Mouse (Mus musculus) c-Kit-positive CD71-positive TER-119-positive erythroid progenitor cells, embryonic 14.5 days (primary cell): ENCODE measurements at regions not wholly inside any gene's neighbourhood (a gene's known extent, or its start where the extent isn't known, plus 50 kb on each side); places are given as distances from the start of the nearest gene placed in this dataset.

ENCODE experiments used
- DNase-seq: peaks from one replicate; pipeline ENCODE4 v3.0.0-alpha.2; 2013; ENCODE audit warnings: low spot score

DNA sequence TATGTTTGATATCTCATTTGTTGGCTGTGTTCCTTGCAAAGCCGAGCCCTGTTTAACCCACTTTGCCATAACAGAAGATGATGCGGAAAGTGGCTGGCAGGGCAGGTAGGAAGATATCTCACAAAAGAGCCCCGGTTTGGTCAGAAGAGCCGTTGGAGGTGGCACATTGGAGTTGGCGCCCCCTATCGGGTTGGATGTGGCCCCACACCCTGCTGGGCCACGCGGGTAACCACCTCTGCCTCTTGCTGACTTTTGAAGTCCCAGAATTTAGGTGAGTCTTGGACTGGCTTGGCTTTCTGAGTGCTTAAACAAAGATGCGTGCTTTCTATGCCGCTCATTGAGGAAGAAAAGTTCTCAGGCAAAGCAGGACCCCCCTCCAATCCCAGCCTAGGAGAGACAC, 56.1 kb downstream of the Gm4791 start:
- no peak for DNase-seq

DNA sequence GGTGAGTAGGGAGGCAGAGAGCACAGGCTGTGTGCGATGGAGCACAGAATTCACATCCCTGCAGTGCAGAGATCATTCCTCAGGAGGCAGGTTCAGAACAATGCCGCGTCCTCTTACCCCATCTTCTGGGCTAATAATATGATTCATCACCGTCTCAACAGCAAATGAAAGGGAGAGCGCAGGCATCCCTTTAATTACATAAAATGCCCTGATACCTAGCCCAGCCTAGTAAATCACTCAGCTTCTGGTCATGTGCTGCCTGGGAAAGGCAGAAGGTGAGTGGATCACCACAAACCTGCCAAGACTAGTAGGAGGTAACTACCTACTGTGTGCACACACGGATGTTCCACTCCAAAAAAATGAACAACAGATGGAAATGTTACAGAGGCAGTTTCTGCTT, 57.0 kb downstream of the Gm4791 start:
- no peak for DNase-seq

DNA sequence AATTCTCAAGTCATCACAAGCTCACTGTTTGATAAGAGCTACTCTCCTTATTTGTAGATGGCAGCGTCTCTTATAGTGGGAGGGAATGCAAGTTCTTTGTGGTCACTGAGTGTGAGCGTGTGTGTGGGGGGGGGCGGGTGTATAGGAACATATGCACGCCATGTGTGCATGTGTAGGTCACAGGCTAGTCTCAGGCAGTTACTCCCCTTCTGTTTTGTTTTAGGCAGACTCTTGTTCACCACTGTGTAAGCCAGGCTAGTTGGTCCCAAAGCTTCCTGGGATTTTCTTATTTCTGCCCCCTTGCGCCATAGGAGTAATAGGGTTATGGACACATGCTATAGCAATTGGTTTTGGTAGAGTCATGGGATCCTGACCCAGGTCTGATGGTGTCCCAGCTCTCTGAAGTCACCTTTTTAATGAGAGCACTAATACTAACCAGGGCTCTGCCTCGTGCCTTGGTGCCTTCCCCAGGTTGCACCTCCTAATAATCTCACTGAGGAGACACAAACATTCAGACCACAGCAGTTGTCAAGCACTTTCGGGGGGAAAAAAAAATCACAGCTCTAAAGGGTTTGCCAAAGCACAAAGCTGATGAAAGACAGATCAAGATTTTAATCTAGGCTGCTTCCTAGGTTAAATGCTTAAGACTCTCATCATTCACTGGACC, 60.9 kb downstream of the Gm4791 start:
- no peak for DNase-seq

GRCm38 (mm10) chr9:47060757-47061156, 62.2 kb downstream of the Gm4791 start:
- no peak for DNase-seq

DNA sequence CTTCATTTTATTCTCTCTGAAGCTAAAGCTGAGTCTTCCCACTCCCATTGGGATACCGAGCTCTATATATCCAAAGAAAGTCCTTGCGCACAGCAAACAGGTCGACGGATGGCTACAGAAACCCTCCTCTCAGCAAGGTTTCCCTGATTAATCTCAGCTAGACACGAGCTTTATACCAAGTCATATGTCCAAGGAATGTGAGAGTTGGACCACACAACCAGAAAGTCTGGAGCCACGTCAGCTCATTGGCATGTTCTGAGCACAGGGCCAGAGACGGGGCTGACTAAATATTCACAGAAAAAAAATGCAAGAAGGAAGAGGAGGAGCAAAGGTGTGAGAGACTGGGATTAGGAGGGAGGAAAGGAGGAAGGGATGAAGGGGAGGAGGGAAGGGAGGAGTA, 64.0 kb downstream of the Gm4791 start:
- DNase-seq, result no peak

DNA sequence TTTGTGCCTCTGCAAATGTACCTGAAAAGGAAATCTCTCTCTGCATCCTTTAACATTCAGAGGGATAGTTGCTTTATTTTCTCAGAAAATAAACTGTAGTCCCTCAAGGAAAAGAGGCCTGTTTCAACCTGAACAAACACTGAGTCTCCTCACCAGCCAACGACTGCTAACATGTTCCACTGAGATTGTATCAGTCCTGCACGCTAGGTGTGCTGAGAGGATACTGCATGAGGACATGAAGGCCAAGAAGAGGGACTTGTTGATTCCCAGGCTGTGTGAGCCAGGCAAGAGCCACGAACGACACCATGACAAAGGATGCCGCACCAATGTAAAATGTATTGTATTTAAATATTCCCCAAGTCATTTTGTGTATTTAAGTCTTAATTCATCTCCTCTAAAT, 65.2 kb downstream of the Gm4791 start:
- no peak for DNase-seq

GRCm38 (mm10) chr9:47064463-47065032, 66.0 kb downstream of the Gm4791 start:
- no peak for DNase-seq

GRCm38 (mm10) chr9:47069436-47069835, 70.9 kb downstream of the Gm4791 start:
- no peak for DNase-seq

DNA sequence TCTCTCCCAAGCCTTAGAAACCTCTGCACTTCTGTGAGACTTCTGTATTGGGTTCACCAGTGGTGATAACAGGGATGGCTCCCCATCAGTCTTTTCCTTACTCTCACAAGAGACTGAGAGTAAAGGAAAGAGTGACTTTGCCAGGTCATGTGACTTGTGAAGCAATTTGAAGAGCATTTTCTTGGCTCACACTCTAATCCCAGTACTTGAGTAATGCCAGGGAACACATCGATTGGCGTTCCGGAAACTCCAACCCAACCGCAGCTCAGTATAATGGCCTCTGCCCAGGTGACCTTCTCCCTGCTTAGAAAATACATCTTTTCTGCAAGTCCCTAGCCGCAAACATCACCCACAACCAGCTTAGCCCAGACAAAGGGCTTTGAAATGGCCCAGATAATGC, 72.4 kb downstream of the Gm4791 start:
- DNase-seq, result no peak

DNA sequence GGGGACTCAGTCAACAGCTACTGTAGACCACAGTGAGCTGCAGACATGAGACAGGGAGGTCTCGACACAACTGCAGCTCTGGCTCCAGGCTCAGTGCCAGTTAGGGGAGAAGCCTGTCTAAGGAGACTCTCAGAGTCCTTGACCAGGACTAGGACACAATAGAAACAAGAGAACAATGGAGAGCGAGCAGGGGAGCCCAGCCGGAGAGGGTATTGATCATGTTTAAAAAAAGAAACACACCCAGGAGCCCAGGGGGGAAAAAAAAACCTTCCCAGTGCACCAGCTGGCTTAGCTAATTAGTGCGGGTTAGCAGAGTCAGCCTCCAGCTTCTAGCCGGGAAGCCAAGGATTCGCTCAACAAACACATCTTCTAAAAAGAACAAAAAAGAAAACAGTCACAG, 78.4 kb downstream of the Gm4791 start:
- no peak for DNase-seq

DNA sequence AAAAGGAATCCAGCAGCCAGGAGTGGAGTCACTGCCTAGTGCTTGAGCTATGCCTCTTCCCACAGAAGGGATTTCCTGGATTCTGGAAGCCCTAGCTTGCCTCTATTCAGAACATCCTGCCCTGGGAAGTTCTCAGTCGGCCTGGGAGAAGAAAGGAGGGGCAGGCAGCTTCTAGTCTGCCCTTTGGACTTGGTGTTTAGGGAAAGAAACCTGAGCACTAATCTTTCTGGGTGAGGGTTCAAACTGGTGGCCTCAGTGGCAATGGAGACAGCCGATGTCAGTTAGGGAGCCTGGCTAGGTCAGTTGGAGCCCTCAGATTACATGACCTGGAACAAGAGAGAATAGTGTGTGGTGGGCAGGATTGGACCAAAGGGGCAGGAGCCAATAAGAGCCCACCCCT, 78.9 kb downstream of the Gm4791 start:
- DNase-seq, result no peak

DNA sequence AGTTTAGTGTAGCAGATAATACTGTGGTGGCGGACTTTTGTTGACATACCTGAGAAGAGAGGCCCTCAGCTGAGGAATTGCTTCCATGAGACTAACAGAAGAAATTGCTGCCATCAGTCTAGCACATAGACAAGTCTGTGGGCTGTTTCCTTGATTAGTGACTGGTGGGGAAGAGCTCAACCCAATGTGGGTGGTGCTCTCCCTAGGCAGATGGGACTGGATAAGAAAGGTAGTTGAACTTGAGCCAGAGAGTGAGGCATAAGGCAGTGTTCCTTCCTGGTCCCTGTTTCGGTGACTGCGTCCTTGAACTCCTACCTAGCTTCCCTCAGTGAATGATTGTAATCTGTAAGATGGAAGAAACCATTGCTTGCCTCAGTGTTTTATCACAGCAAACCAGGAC, 79.4 kb downstream of the Gm4791 start:
- DNase-seq, result no peak

DNA sequence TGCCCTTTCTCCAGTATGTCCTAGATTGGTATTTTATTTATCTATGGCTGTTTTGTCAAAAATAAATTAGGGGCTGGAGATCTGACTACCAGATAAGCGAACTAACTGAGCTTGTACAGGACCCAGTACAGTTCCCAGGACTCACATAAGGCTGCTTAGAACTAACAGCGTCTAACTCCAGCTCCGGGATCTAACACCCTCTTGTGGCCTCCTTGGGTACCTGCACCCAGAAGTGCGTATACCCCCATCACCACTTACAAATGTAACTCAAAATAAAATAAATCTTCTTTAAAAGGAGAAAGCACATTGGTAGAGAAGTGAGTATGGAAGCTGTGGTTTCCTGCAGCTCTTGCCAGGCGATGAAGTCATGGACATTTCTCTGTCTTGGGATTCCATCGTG, 82.9 kb downstream of the Gm4791 start:
- no peak for DNase-seq

- DNase-seq, result no peak
Measured at GRCm38 (mm10) chr9:47091796-47092195, 93.3 kb downstream of the Gm4791 start.

DNA sequence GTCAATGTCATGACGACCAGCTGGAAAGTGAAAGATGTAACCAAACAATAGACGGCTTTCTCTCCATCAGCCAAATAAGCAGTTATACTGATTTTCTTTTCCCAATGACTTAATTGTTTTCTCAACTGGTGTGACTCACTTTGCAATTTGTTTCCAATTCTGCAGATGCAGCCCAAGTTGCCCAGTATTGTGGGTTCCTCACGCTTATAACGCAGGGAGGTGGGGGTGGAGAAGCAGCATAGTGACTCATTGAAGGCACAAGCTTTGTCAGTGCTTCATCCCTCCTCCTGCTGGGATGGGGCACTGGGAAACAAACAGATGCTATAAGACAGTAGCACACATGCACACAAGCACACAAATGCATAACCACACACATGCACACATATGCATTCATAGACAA, 97.1 kb downstream of the Gm4791 start:
- no peak for DNase-seq

DNA sequence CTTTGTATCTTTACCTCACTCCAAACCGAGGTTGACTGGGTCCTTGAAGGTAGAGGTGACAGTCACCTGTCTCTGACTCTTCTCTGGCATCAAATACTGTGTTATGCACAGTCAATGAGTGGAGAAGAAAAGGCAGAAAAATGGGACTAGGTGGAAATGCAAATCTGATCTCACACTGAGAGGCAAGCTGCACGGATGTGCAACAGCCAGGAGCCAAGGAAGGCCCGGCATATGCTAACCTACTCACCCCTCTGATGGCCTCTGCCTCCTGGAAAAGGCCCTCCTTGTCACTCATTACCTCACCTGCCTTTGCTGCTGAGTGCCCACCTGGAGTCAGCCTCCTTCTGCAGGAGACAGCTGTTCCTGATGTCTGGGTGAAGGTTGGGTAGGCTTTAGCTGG, 104.8 kb downstream of the Gm4791 start:
- DNase-seq, result no peak

- no peak for DNase-seq
Measured at GRCm38 (mm10) chr9:47103966-47104365, 105.4 kb downstream of the Gm4791 start.

GRCm38 (mm10) chr9:47108096-47108495, 109.6 kb downstream of the Gm4791 start:
- no peak for DNase-seq

GRCm38 (mm10) chr9:47119253-47119652, 120.7 kb downstream of the Gm4791 start:
- no peak for DNase-seq

- no peak for DNase-seq
Measured at GRCm38 (mm10) chr9:47123113-47123512, 124.6 kb downstream of the Gm4791 start.

- DNase-seq, result no peak
Measured at GRCm38 (mm10) chr9:47125517-47125916, 127.0 kb downstream of the Gm4791 start.

GRCm38 (mm10) chr9:47126236-47126635, 127.7 kb downstream of the Gm4791 start:
- DNase-seq, result no peak

- DNase-seq, result no peak
Measured at GRCm38 (mm10) chr9:47127756-47128424, 129.3 kb downstream of the Gm4791 start.

DNA sequence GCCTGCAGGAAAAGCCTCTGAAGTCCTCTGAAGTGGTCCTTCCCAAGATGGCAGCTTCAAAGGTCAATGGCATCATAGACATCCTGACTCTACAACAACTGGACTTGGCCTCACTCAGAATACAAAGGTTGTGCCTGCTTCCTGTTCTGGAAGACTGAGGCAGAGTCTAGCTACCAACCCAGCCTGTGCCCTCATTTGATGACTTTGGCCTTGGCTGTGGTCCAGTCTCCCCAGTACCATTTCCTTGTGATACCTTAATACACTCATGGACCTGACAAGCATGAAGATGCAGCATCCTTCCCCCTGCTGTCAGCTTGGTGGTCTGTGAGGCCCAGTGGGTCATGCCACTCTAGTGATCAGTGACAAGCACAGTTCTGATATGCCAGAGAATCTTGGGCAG, 130.6 kb downstream of the Gm4791 start:
- DNase-seq, result no peak
